12 mouse cellular contexts compared by ENCODE assay signal in the genomic region with DNA sequence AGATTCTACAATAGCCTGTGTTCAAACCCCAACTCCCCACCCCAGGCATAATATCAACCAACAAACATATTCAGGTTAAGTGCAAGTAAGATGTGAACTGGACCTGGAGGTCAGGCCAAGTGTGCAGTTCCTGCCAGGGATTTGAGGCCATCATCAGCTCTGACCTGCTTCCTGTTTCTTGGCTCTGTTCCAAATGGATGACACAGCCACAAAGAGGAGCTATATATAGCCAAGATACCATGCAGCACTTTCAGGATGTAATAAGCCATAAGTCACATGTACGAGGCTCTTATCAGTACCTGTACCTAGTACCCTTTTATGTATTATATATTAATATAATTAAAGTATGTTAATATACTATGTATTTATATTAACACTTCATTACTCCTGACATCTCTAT. TPM values are rescaled to one million over a fixed set of nuclear protein-coding genes. Genes with fewer than 3 reads are reported as not detected.
DNase-seq lines count a peak whose midpoint lies in the region; ATAC-seq and TF ChIP-seq lines count a peak whose summit lies in the region.
"Had no signal": no experiment of that assay in that cellular context is flagged by ENCODE, and none has a peak within 500 bp of the region (broad histone marks: within the 10 kb centered on the region; RNA-seq: fewer than 3 reads in every experiment).

No protein-coding gene starts in this region.

- H3K4me1 ChIP-seq in midbrain, embryonic 11.5 days (ENCODE audit: control insufficient read depth, insufficient read depth, low read length): peaks cover 6% of the 10 kb centered on the region
- H3K4me1 ChIP-seq in midbrain, embryonic 16.5 days (ENCODE audit: control insufficient read depth, insufficient read depth, low read length): no peaks in the 10 kb centered on the region
- peaks cover 67% of the 10 kb centered on the region for H3K4me1 ChIP-seq in heart, embryonic 13.5 days

- no peak overlapping the region for H3K9ac ChIP-seq in midbrain, embryonic 11.5 days (ENCODE audit: low read length)
- H3K9ac ChIP-seq in midbrain, embryonic 16.5 days (ENCODE audit: low read depth, low read length): no peak overlapping the region
- no peak overlapping the region for H3K9ac ChIP-seq in heart, embryonic 13.5 days
- H3K9ac ChIP-seq: liver, embryonic 14.5 days had no signal

- peak overlapping the region; percentile 41; the same call in 1 of the 2 replicates for H3K27ac ChIP-seq in gastrocnemius, adult 2 months
- H3K27ac ChIP-seq in midbrain, embryonic 11.5 days (ENCODE audit: low read depth, low read length): no peak overlapping the region
- no peak overlapping the region for H3K27ac ChIP-seq in midbrain, embryonic 16.5 days (ENCODE audit: low read length)
- peak overlapping the region; percentile 56 for H3K27ac ChIP-seq in heart, embryonic 13.5 days (replicated peaks)
- H3K27ac ChIP-seq: liver, embryonic 14.5 days had no signal

- no peaks in the 10 kb centered on the region; the same call in 1 of the 2 replicates for H3K36me3 ChIP-seq in midbrain, embryonic 11.5 days (ENCODE audit: control insufficient read depth, insufficient read depth, low read length)
- no peaks in the 10 kb centered on the region for H3K36me3 ChIP-seq in midbrain, embryonic 16.5 days (ENCODE audit: control insufficient read depth, insufficient read depth, low read length)
- H3K36me3 ChIP-seq in heart, embryonic 13.5 days: peaks cover 15% of the 10 kb centered on the region

- H3K9me3 ChIP-seq in midbrain, embryonic 11.5 days (ENCODE audit: control insufficient read depth, low read length): no peaks in the 10 kb centered on the region; the same call in 1 of the 2 replicates
- H3K9me3 ChIP-seq in midbrain, embryonic 16.5 days (replicated peaks; ENCODE audit: control insufficient read depth, low read length, poor library complexity, severe bottlenecking): no peaks in the 10 kb centered on the region; the same call in 1 of the 2 replicates
- peaks cover 7% of the 10 kb centered on the region; the same call in 1 of the 2 replicates for H3K9me3 ChIP-seq in heart, embryonic 13.5 days

- no peak for ATAC-seq in midbrain, embryonic 11.5 days (ENCODE audit: low FRiP score)
- ATAC-seq in midbrain, embryonic 16.5 days: no peak
- ATAC-seq in heart, embryonic 13.5 days (ENCODE audit: extremely low read depth, insufficient number of reproducible peaks, low FRiP score, low TSS enrichment): 0 out of 2 replicates have a peak, but pooled peaks have one; percentile 38

- 95% methylated on average over 1 of the region's 1 CpGs for WGBS in midbrain, embryonic 11.5 days
- WGBS in midbrain, embryonic 16.5 days: 82% methylated on average over 1 of the region's 1 CpGs
- WGBS in heart, embryonic 13.5 days: 5% methylated on average over 1 of the region's 1 CpGs

- intact Hi-C loops in gastrocnemius, adult 2 months (cut with DNase I): no loop called here
- intact Hi-C loops in gastrocnemius, postnatal 36 days (cut with DNase I): no loop called here

- H3K4me3 ChIP-seq in gastrocnemius, adult 2 months: no peak overlapping the region
- no peak overlapping the region for H3K4me3 ChIP-seq in midbrain, embryonic 11.5 days (ENCODE audit: low read depth, low read length)
- H3K4me3 ChIP-seq in midbrain, embryonic 16.5 days (ENCODE audit: low read depth, low read length): no peak overlapping the region
- no peak overlapping the region for H3K4me3 ChIP-seq in heart, embryonic 13.5 days

- peak; percentile 46 for DNase-seq in gastrocnemius, adult 2 months
- no peak for DNase-seq in gastrocnemius, postnatal 36 days
- peak; percentile 70 for DNase-seq in midbrain, embryonic 11.5 days (ENCODE audit: low spot score, missing footprints)
- peak; percentile 85 for DNase-seq in skeletal muscle tissue, adult 2 months (ENCODE audit: low read depth, low spot score)
- DNase-seq in right cerebral cortex, postnatal 14 days: no peak
- no peak for DNase-seq in layer of hippocampus, adult 18-20 months (ENCODE audit: low spot score in 2 of 2)
- DNase-seq: gastrocnemius, postnatal 25 days; kidney, postnatal 25 days; thymus, postnatal 25 days had no signal

- H3K4me2 ChIP-seq in midbrain, embryonic 11.5 days: no peak overlapping the region
- H3K4me2 ChIP-seq in midbrain, embryonic 16.5 days (ENCODE audit: low read length): no peak overlapping the region
- H3K4me2 ChIP-seq in heart, embryonic 13.5 days: 0 out of 2 replicates have a peak overlapping the region, but pooled peaks have one; percentile 7

- H3K27me3 ChIP-seq in midbrain, embryonic 11.5 days (ENCODE audit: control insufficient read depth, insufficient read depth, low read length): no peaks in the 10 kb centered on the region
- no peaks in the 10 kb centered on the region for H3K27me3 ChIP-seq in midbrain, embryonic 16.5 days (ENCODE audit: control insufficient read depth, insufficient read depth, low read depth, low read length)
- H3K27me3 ChIP-seq in heart, embryonic 13.5 days (replicated peaks): no peaks in the 10 kb centered on the region

- TF ChIP-seq CTCF in gastrocnemius, adult 2 months (IDR thresholded peaks at IDR 0.05): no peak

RNA-seq across cellular contexts. Expression of a gene that starts 10.5 kb away (rescaled TPM):
- total RNA-seq in gastrocnemius, adult 2 months (2021): 1 to 10 TPM; 2.6 to 3.4 TPM
- 1 to 10 TPM; 2.7 to 3.9 TPM for total RNA-seq in gastrocnemius, postnatal 36 days (2021)
- polyA plus RNA-seq in midbrain, embryonic 11.5 days (2014; fragmentation: Nextera tagmentation; extraction: Ambion mirVana): 6.1 and 6.4 TPM in 2 replicates
- 2.0 TPM in 2 replicates for polyA plus RNA-seq in midbrain, embryonic 16.5 days (2015; fragmentation: Nextera tagmentation; extraction: Ambion mirVana)
- polyA plus RNA-seq in heart, embryonic 13.5 days (2015; fragmentation: Nextera tagmentation; extraction: Ambion mirVana): 4.3 and 4.4 TPM in 2 replicates
- total RNA-seq in layer of hippocampus, adult 18-20 months (2021): 1 to 10 TPM; 1.1 to 1.4 TPM

Comparison
In these comparisons a context has a peak if more than half of its experiments do, and no peak if none do; other contexts are left out.
1. DNase-seq: peak in gastrocnemius, adult 2 months (single experiment), midbrain, embryonic 11.5 days (single experiment) and skeletal muscle tissue, adult 2 months (single experiment); none in gastrocnemius, postnatal 36 days (0 of 2), right cerebral cortex, postnatal 14 days (single experiment) and layer of hippocampus, adult 18-20 months (0 of 2).
2. H3K27ac ChIP-seq: peak in gastrocnemius, adult 2 months (single experiment) and heart, embryonic 13.5 days (single experiment); none in midbrain, embryonic 11.5 days (single experiment) and midbrain, embryonic 16.5 days (single experiment).